Mouse (Mus musculus) neural tube, embryonic 10.5 days (tissue): ENCODE results near the gene Tmco5.

Experiments used
- DNase-seq: peaks from one replicate; pipeline ENCODE4 v3.0.0-alpha.2; 2017; ENCODE audit warnings: low spot score; ENCODE audit errors: extremely low spot score

The Tmco5 gene

GRCm38 (mm10) chr2:116878391-116878790 lies at the start of gene Tmco5:
Tmco5 (plus strand) TSS chr2:116878691.
- DNase-seq, result no peak

DNA sequence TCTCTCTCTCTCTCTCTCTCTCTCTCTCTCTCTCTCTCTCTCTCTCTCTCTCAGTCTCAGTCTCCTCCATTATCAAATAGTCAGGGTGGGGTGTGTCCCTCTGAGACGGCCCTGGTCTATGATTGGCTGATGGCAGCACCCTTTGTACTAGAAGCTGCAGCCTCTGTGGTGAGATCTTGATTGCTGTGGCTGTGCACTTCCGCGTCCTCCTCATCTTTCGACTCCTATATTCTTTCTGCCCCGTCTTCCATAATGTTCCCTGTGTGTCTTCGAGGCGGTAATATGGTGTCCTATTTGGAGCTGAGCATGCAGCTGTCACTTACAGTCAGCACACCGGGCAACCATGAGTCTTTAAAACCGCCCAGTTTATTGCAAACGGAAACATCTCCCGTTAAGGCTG lies 46.6 kb upstream of the Tmco5 start:
- no peak for DNase-seq

- no peak for DNase-seq
These were observed 40.7 kb upstream of the Tmco5 start for GRCm38 (mm10) chr2:116837829-116838228.

DNA sequence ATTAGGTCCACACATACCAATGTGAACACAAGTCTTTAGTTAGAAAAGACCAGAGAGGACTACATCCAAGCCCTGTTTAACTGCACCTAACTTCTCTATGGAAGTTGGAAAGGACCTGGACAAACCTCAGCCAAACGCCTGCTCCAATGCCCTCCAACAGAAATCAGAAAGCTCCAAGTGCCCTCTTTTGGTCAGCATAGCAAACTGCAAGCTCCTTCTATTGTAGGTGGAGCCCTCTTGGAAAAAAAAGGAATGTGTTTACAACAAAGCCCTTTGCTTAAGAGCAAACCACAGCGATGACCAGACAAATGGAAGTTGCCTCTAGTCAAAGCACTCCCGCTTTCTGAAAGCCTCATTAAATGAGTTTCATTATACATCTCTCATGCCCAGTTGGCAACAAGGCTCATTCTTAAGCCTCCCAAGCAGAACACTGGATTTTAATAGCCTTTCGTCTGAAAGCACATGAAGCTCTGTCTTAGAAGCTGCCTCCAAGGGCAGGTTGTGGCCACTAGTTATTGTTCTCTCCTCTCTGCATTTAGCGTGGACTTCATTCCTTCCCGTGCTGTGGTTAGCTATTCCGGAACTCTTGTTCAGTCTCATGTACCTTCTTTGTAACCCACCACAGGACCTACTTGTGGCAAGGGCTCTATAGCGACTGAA lies 39.8 kb upstream of the Tmco5 start:
- DNase-seq, result peak; percentile 34

DNA sequence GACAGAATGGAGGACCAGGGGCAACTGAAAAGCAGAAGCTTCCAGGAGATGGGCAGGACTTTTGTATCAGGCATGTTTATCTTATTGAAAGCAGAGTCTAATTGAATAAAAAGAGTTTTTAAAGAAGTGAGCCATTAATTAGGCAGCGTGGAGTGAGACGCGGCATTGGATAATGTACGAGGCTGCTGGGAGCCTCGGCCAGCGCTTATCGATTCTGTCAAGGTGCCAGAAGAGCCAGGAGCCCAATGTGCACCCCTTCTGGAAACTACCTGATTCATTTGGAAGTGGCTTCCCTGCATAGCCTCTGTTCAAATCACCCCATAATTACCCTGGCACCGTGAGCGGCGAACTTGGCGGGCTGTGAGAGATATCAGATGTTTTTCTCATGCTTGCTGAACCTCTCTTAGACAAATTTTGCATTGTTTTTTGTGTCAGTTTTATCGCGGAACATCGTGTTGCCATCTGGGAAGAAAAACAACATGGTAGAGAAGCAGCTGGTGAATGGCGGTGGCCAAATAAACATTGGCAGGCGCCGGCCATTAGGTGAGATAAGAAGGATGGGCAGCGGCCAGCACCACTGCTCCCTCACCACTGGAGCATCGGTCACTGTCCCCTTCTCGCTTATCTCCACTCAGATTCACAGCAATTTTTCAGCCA lies 28.4 kb upstream of the Tmco5 start:
- no peak for DNase-seq

DNA sequence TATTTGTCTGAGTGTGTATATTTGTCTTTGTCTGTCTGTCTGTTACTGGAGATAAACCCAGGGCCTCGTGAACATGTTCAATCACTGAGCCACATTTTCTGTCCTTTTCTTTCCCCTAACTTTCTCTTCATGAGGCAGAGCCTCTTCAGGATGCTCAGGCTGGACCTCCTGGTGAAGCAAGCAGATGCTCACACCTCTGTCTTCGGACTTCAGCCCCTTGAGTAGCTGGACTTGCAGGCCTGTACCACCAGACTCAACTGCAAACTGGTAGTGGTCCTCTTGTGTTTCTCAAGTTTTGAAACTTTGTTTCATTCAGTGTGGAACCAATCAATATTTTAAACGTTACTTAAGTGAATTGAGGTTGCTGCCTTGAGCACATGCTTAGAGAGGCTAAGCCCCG lies 27.1 kb upstream of the Tmco5 start:
- no peak for DNase-seq

- no peak for DNase-seq
These were observed 26.2 kb upstream of the Tmco5 start for GRCm38 (mm10) chr2:116852249-116852648.

GRCm38 (mm10) chr2:116858703-116859102 lies 19.8 kb upstream of the Tmco5 start:
- DNase-seq, result no peak

DNA sequence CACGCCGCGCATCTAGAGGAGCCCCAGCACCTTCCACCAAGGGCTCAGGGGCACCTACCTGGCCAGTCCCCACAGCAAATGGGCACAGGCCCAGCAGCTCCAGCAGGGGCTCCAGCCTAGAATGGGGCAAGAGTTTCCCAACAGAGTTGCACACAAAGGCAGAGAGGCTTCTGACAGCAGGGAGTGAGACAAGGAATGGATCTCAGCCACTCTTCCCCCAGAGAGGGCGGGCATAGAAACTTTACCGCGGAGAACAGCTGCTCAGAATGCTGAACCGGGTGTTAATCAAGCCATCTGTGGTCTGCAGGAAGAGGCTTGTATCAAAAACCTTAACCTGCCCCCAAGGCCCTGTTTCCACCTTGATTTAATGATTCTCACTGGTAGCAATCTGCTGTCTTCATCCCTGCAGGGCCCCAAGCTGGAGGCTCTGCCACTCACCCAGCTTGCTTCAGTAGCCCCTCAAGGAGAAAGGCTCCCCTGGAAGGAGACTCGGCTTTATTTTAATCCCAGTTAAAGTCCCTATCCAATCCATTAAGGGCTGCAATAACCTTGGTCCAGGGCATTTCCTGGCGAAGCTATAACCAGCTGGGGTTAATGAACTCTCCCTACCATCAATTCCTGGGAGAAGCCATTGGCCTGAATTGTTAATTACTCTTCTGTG lies 1.4 kb upstream of the Tmco5 start:
- no peak for DNase-seq

DNA sequence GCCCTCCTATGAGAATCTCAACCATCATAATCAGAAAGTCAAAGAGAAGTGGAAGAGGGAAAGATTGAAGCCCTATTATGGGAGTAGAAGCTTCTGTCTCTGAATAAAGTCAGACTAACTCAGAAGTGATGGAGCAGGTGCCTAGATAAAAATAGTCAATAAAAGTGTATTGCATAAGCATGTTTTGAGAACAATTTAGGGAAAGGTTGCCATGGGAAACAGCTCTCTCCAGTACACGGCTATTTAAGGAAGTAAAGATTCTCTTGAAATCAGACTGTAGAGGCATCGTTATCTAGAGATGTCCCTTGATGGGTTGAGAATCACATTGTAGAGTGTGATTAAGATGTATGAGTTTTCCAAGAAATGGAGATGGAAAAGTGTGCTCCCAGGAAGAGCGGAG lies 1.2 kb downstream of the Tmco5 start:
- DNase-seq, result no peak

GRCm38 (mm10) chr2:116893316-116893987 lies 15.0 kb downstream of the Tmco5 start:
- no peak for DNase-seq

GRCm38 (mm10) chr2:116893988-116894363 lies 15.5 kb downstream of the Tmco5 start:
- peak; percentile 69 for DNase-seq

- peak; percentile 90 for DNase-seq
These were observed 21.3 kb downstream of the Tmco5 start for GRCm38 (mm10) chr2:116899615-116900272.

GRCm38 (mm10) chr2:116900273-116900843 lies 21.9 kb downstream of the Tmco5 start:
- peak; percentile 27 for DNase-seq

- no peak for DNase-seq
These were observed 29.8 kb downstream of the Tmco5 start for GRCm38 (mm10) chr2:116908268-116908667.

DNA sequence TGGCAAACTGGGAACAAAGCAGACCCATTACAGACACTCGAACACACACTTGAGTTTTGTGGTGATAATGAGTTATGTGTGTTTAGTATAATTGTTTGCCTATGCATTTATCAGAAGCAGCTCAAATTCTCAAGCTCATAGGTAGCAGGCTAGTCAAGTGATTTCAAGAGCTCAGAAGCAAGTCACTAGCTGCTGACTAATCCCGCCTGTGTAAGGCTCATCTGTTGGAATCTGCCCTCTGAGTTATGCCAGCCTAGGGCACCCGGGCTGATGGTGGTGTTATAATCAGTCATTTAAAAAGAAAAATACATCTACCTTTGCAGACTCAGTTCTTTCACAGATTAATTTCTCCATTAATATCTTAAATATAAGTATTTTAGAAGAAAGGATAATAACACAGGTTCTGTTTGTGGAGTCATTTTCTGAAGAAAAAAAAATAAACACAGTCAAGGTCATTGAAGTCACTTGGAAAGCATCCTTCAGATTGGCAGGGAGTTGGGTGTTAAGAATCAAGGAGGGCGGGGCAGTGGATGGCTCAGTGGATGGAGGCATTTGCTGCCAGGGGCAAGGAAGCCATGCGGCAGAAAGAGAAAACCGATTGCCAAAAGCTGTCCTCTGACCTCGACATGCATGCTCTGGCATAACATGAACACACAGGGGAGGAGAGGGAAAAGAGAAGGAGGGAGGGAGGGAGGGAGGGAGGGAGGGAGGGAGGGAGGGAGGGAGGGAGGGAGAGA lies 34.0 kb downstream of the Tmco5 start:
- DNase-seq, result no peak

- DNase-seq, result no peak
These were observed 35.4 kb downstream of the Tmco5 start for GRCm38 (mm10) chr2:116913677-116914405.

DNA sequence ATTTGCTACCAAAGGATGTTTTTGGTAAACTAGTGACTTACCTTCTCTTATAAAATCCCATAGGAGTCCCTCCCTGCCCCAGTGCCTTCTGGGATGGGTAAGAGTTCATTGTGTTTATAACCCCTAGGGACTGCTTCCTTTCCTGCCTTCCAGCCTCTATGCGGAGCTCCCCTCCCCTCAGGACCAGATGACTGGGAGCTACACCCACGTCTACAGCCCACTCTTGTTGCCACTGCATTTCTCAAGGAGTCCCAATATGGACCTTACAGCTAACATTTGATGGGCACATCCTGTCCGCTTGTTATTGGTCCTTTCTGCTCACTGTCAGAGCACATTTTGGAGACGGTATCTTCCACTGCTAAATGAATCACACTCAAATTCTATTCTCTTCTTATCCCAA lies 36.1 kb downstream of the Tmco5 start:
- DNase-seq, result no peak

- no peak for DNase-seq
These were observed 40.1 kb downstream of the Tmco5 start for GRCm38 (mm10) chr2:116918598-116918997.
